Mouse (Mus musculus) stomach, embryonic 16.5 days (tissue): ENCODE data around the gene Tulp3. TPM values are rescaled to one million over a fixed set of nuclear protein-coding genes. Genes with fewer than 3 reads are reported as not detected.

ENCODE experiments used
- ATAC-seq: fragments of 200-750 bp; cut with Nextera tagmentation; 2 replicates; pipeline ENCODE4 v1.8.0; 2017; ENCODE audit warnings: moderate number of reproducible peaks, moderate TSS enrichment; ENCODE audit not compliant: insufficient read depth, low FRiP score
- H3K27ac ChIP-seq: fragments of 300-500 bp; sonication (generic); 2 replicates; pipeline ENCODE4 v1.5.1; 2014; ENCODE audit warnings: low read length
- H3K27me3 ChIP-seq: fragments of 300-500 bp; sonication (generic); 2 replicates; pipeline ENCODE4 v1.6.1; 2014; ENCODE audit warnings: low read length, control low read depth, mixed read lengths; ENCODE audit not compliant: control insufficient read depth, insufficient read depth
- H3K36me3 ChIP-seq: fragments of 300-500 bp; sonication (generic); 2 replicates; pipeline ENCODE4 v1.6.1; 2014; ENCODE audit warnings: low read length; ENCODE audit not compliant: control insufficient read depth, insufficient read depth
- H3K4me1 ChIP-seq: fragments of 300-500 bp; sonication (generic); 2 replicates; pipeline ENCODE4 v1.6.1; 2014; ENCODE audit warnings: low read length, control low read depth, mixed read lengths; ENCODE audit not compliant: control insufficient read depth, insufficient read depth
- H3K4me2 ChIP-seq: fragments of 300-500 bp; sonication (generic); 2 replicates; pipeline ENCODE4 v1.6.1; 2014; ENCODE audit warnings: low read depth, low read length, mixed read lengths
- H3K4me3 ChIP-seq: fragments of 300-500 bp; sonication (generic); replicated peaks from 2 replicates; pipeline ENCODE4 v1.5.1; 2014; ENCODE audit warnings: mild to moderate bottlenecking, low read length
- H3K9ac ChIP-seq: fragments of 300-500 bp; sonication (generic); 2 replicates; pipeline ENCODE4 v1.6.1; 2014; ENCODE audit warnings: low read length
- H3K9me3 ChIP-seq: fragments of 300-500 bp; sonication (generic); replicated peaks from 2 replicates; pipeline ENCODE4 v1.6.1; 2016; ENCODE audit warnings: low read length, control low read depth; ENCODE audit not compliant: control insufficient read depth
- WGBS: fragments of 180-500 bp; shearing (Covaris S2); extraction: QIAGEN DNeasy Blood & Tissue Kit; methylation state at CpG from one replicate; pipeline ENCODE4 v1.1.7; 2014; 5-methylcytosine and 5-hydroxymethylcytosine counted together
- polyA plus RNA-seq: library from polyadenylated mRNA; unstranded; fragments of >200 nt; fragmentation: Nextera tagmentation; extraction: Ambion mirVana; gene quantifications from 2 replicates; pipeline ENCODE4 v1.2.1, GENCODE M21; 2015

Tulp3 gene
- polyA plus RNA-seq, 1 experiment from 2014 or later, result 13.8 TPM

- H3K36me3 ChIP-seq, result no peaks in the 10 kb centered on the region
- 76% methylated on average over 5 of the region's 5 CpGs for WGBS
- no peak for ATAC-seq
Measured at GRCm38 (mm10) chr6:128291284-128291683, 64.4 kb downstream of the Tulp3 start.

GRCm38 (mm10) chr6:128288681-128289080, 67.0 kb downstream of the Tulp3 start:
- H3K27me3 ChIP-seq, result no peaks in the 10 kb centered on the region
- no peak for ATAC-seq
- peaks cover 4% of the 10 kb centered on the region; the same call in 1 of the 2 replicates for H3K4me1 ChIP-seq
- H3K27ac ChIP-seq, result no peak overlapping the region
- 87% methylated on average over 6 of the region's 6 CpGs for WGBS
- no peak overlapping the region for H3K4me3 ChIP-seq
- H3K4me2 ChIP-seq, result no peak overlapping the region
- H3K36me3 ChIP-seq, result no peaks in the 10 kb centered on the region
- H3K9me3 ChIP-seq, result no peaks in the 10 kb centered on the region
- H3K9ac ChIP-seq, result no peak overlapping the region

More at GRCm38 (mm10) chr6:128291284-128291683, 64.4 kb downstream of the Tulp3 start:
- Histone ChIP-seq H3K4me1 (peaks cover 4% of the 10 kb centered on the region; the same call in 1 of the 2 replicates), H3K27ac (no peak overlapping the region), H3K27me3 (no peaks in the 10 kb centered on the region), H3K9me3 (no peaks in the 10 kb centered on the region), H3K4me3 (no peak overlapping the region), H3K9ac (no peak overlapping the region), H3K4me2 (no peak overlapping the region)

- H3K4me1 ChIP-seq, result peaks cover 4% of the 10 kb centered on the region; the same call in 1 of the 2 replicates
- H3K9me3 ChIP-seq, result no peaks in the 10 kb centered on the region
- WGBS, result 5% methylated on average over 16 of the region's 16 CpGs
- H3K36me3 ChIP-seq, result no peaks in the 10 kb centered on the region
- H3K27ac ChIP-seq, result no peak overlapping the region
- H3K4me2 ChIP-seq, result peak overlapping the region; percentile 55
- H3K27me3 ChIP-seq, result no peaks in the 10 kb centered on the region
- H3K4me3 ChIP-seq, result peak overlapping the region; percentile 40
- peak overlapping the region; percentile 64 for H3K9ac ChIP-seq
- ATAC-seq, result peak; percentile 88
Measured at GRCm38 (mm10) chr6:128285792-128286430, 69.7 kb downstream of the Tulp3 start.

- WGBS, result 58% methylated on average over 3 of the region's 3 CpGs
- no peak overlapping the region for H3K9ac ChIP-seq
- ATAC-seq, result no peak
- no peaks in the 10 kb centered on the region for H3K27me3 ChIP-seq
- no peak overlapping the region for H3K27ac ChIP-seq
- H3K4me3 ChIP-seq, result no peak overlapping the region
- peaks cover 4% of the 10 kb centered on the region; the same call in 1 of the 2 replicates for H3K4me1 ChIP-seq
- H3K4me2 ChIP-seq, result no peak overlapping the region
- H3K36me3 ChIP-seq, result no peaks in the 10 kb centered on the region
- H3K9me3 ChIP-seq, result no peaks in the 10 kb centered on the region
Measured at GRCm38 (mm10) chr6:128282126-128282525, 73.5 kb downstream of the Tulp3 start.

GRCm38 (mm10) chr6:128280472-128281145, 75.0 kb downstream of the Tulp3 start:
- H3K4me2 ChIP-seq, result no peak overlapping the region
- H3K9ac ChIP-seq, result no peak overlapping the region
- no peak for ATAC-seq
- H3K4me1 ChIP-seq, result no peaks in the 10 kb centered on the region; the same call in 1 of the 2 replicates
- H3K27ac ChIP-seq, result no peak overlapping the region
- WGBS, result 39% methylated on average over 14 of the region's 14 CpGs
- no peak overlapping the region for H3K4me3 ChIP-seq
- no peaks in the 10 kb centered on the region for H3K36me3 ChIP-seq
- H3K9me3 ChIP-seq, result no peaks in the 10 kb centered on the region
- no peaks in the 10 kb centered on the region for H3K27me3 ChIP-seq

GRCm38 (mm10) chr6:128279608-128280007, 76.0 kb downstream of the Tulp3 start:
- ATAC-seq, result no peak
- Histone ChIP-seq H3K9me3 (no peaks in the 10 kb centered on the region), H3K9ac (no peak overlapping the region), H3K27me3 (no peaks in the 10 kb centered on the region), H3K36me3 (no peaks in the 10 kb centered on the region), H3K4me1 (no peaks in the 10 kb centered on the region; the same call in 1 of the 2 replicates), H3K27ac (no peak overlapping the region), H3K4me3 (no peak overlapping the region), H3K4me2 (no peak overlapping the region)
- 34% methylated on average over 5 of the region's 5 CpGs for WGBS

GRCm38 (mm10) chr6:128279099-128279498, 76.6 kb downstream of the Tulp3 start:
- Histone ChIP-seq H3K27me3 (no peaks in the 10 kb centered on the region), H3K4me2 (no peak overlapping the region), H3K27ac (no peak overlapping the region), H3K36me3 (no peaks in the 10 kb centered on the region), H3K9ac (no peak overlapping the region), H3K9me3 (no peaks in the 10 kb centered on the region), H3K4me1 (no peaks in the 10 kb centered on the region; the same call in 1 of the 2 replicates), H3K4me3 (no peak overlapping the region)
- no peak for ATAC-seq
- 67% methylated on average over 4 of the region's 4 CpGs for WGBS

- H3K27me3 ChIP-seq, result no peaks in the 10 kb centered on the region
- H3K9me3 ChIP-seq, result no peaks in the 10 kb centered on the region
- no peak overlapping the region for H3K4me2 ChIP-seq
- WGBS, result 77% methylated on average over 11 of the region's 11 CpGs
- ATAC-seq, result no peak
- H3K4me1 ChIP-seq, result no peaks in the 10 kb centered on the region; the same call in 1 of the 2 replicates
- no peak overlapping the region for H3K4me3 ChIP-seq
- H3K27ac ChIP-seq, result no peak overlapping the region
- H3K9ac ChIP-seq, result no peak overlapping the region
- no peaks in the 10 kb centered on the region for H3K36me3 ChIP-seq
Measured at GRCm38 (mm10) chr6:128277132-128278085, 78.2 kb downstream of the Tulp3 start.
